Mouse (Mus musculus) bone marrow, adult 2 months (tissue): ENCODE results near the gene Fut4.

Experiments
- CTCF ChIP-seq: fragments of 200-500 bp; IDR thresholded peaks from 2 replicates; pipeline ENCODE4 v1.5.1; 2011; ENCODE audit warnings: low read length, control low read depth; ENCODE audit not compliant: control insufficient read depth, insufficient read depth
- POLR2A ChIP-seq: fragments of 200-500 bp; IDR thresholded peaks from 2 replicates; pipeline ENCODE4 v1.6.1; 2011; ENCODE audit warnings: low read depth, mild to moderate bottlenecking, control low read depth, low read length, borderline replicate concordance; ENCODE audit not compliant: control insufficient read depth

- TF ChIP-seq CTCF (no peak), POLR2A (no peak)
Measured at GRCm38 (mm10) chr9:14764765-14765164, 12.6 kb upstream of the Fut4 start.
